In genomic region chr13:43498849-43499248, GRCm38 (mm10) we compare ENCODE assay signal across 9 mouse cellular contexts. TPM values are rescaled to one million over a fixed set of nuclear protein-coding genes. Genes with fewer than 3 reads are reported as not detected.
A peak's percentile ranks its signal among the peaks of the same experiment; 100 is the strongest.
DNase-seq lines count a peak whose midpoint lies in the region; ATAC-seq and TF ChIP-seq lines count a peak whose summit lies in the region.
"Had no signal": no experiment of that assay in that cellular context is flagged by ENCODE, and none has a peak within 500 bp of the region (broad histone marks: within the 10 kb centered on the region; RNA-seq: fewer than 3 reads in every experiment).

No protein-coding gene starts in this region.

- H3K4me1 ChIP-seq in lung, embryonic 14.5 days (ENCODE audit: insufficient read depth) = no peaks in the 10 kb centered on the region
- H3K4me1 ChIP-seq in intestine, postnatal 0 days (replicated peaks; ENCODE audit: control insufficient read depth, insufficient read depth, low read length) = peaks cover 5% of the 10 kb centered on the region; the same call in 1 of the 2 replicates
- peaks cover 9% of the 10 kb centered on the region; the same call in 1 of the 2 replicates for H3K4me1 ChIP-seq in intestine, embryonic 15.5 days (replicated peaks)

- no peaks in the 10 kb centered on the region for H3K9me3 ChIP-seq in lung, embryonic 14.5 days (ENCODE audit: low read depth, low read length)
- no peaks in the 10 kb centered on the region for H3K9me3 ChIP-seq in intestine, postnatal 0 days (ENCODE audit: control insufficient read depth)
- H3K9me3 ChIP-seq in intestine, embryonic 15.5 days = no peaks in the 10 kb centered on the region

- no peak for TF ChIP-seq CTCF in lung, embryonic 14.5 days (IDR thresholded peaks at IDR 0.05; ENCODE audit: low read depth)
- no peak for TF ChIP-seq CTCF in intestine, postnatal 0 days (IDR thresholded peaks at IDR 0.05; ENCODE audit: low read depth)

- peak; percentile 58 for ATAC-seq in frontal cortex, adult (ENCODE audit: low TSS enrichment)
- no peak for ATAC-seq in lung, embryonic 14.5 days (ENCODE audit: insufficient read depth)
- no peak for ATAC-seq in intestine, postnatal 0 days
- ATAC-seq in intestine, embryonic 15.5 days = no peak

- DNase-seq in frontal cortex, postnatal 25 days (ENCODE audit: low spot score in 2 of 2) = no peak
- peak; percentile 18 for DNase-seq in T-cell, adult 2 months (ENCODE audit: low spot score)
- peak; percentile 21 to 45 for DNase-seq in heart, postnatal 36 days
- peak; percentile 65 for DNase-seq in lung, embryonic 14.5 days
- DNase-seq in urinary bladder, postnatal 25 days (ENCODE audit: low spot score) = no peak

- no peaks in the 10 kb centered on the region for H3K27me3 ChIP-seq in lung, embryonic 14.5 days (ENCODE audit: insufficient read depth, low read length)
- H3K27me3 ChIP-seq in intestine, postnatal 0 days (replicated peaks; ENCODE audit: control insufficient read depth, insufficient read depth, low read length) = no peaks in the 10 kb centered on the region
- no peaks in the 10 kb centered on the region for H3K27me3 ChIP-seq in intestine, embryonic 15.5 days (replicated peaks)
- H3K27me3 ChIP-seq: embryonic facial prominence, embryonic 13.5 days had no signal

- H3K27ac ChIP-seq in lung, embryonic 14.5 days (ENCODE audit: low read depth) = no peak overlapping the region
- no peak overlapping the region for H3K27ac ChIP-seq in intestine, postnatal 0 days (ENCODE audit: low read depth, low read length)
- H3K27ac ChIP-seq in intestine, embryonic 15.5 days = no peak overlapping the region
- H3K27ac ChIP-seq: embryonic facial prominence, embryonic 13.5 days had no signal

- no peak overlapping the region for H3K4me3 ChIP-seq in lung, embryonic 14.5 days (ENCODE audit: low read depth, low read length)
- no peak overlapping the region for H3K4me3 ChIP-seq in intestine, postnatal 0 days (ENCODE audit: low read depth, low read length)
- no peak overlapping the region for H3K4me3 ChIP-seq in intestine, embryonic 15.5 days (replicated peaks)
- H3K4me3 ChIP-seq: embryonic facial prominence, embryonic 13.5 days had no signal

- intact Hi-C loops in heart, postnatal 36 days (cut with DNase I) = no loop called here

- H3K4me2 ChIP-seq in lung, embryonic 14.5 days = 0 out of 2 replicates have a peak overlapping the region, but pooled peaks have one; percentile 15
- H3K4me2 ChIP-seq in intestine, postnatal 0 days (replicated peaks; ENCODE audit: low read depth) = no peak overlapping the region
- no peak overlapping the region for H3K4me2 ChIP-seq in intestine, embryonic 15.5 days (replicated peaks)
- H3K4me2 ChIP-seq: embryonic facial prominence, embryonic 13.5 days had no signal

- no peaks in the 10 kb centered on the region for H3K36me3 ChIP-seq in lung, embryonic 14.5 days (ENCODE audit: insufficient read depth)
- no peaks in the 10 kb centered on the region for H3K36me3 ChIP-seq in intestine, postnatal 0 days (ENCODE audit: control insufficient read depth, insufficient read depth)
- no peaks in the 10 kb centered on the region for H3K36me3 ChIP-seq in intestine, embryonic 15.5 days
- H3K36me3 ChIP-seq: embryonic facial prominence, embryonic 13.5 days had no signal

- 33% methylated on average over 14 of the region's 14 CpGs for WGBS in lung, embryonic 14.5 days
- 68% methylated on average over 14 of the region's 14 CpGs for WGBS in intestine, postnatal 0 days
- WGBS in intestine, embryonic 15.5 days = 62% methylated on average over 14 of the region's 14 CpGs

- no peak overlapping the region for H3K9ac ChIP-seq in lung, embryonic 14.5 days
- H3K9ac ChIP-seq in intestine, postnatal 0 days (ENCODE audit: low read depth, low read length) = no peak overlapping the region
- no peak overlapping the region for H3K9ac ChIP-seq in intestine, embryonic 15.5 days
- H3K9ac ChIP-seq: embryonic facial prominence, embryonic 13.5 days had no signal

RNA-seq across cellular contexts. Expression of gene Ranbp9, which starts 17.8 kb away (rescaled TPM):
- 10 to 100 TPM; 43.0 to 48.3 TPM for total RNA-seq in heart, postnatal 36 days (2021)
- 11.9 and 14.5 TPM in 2 replicates for polyA plus RNA-seq in lung, embryonic 14.5 days (2014; fragmentation: Nextera tagmentation; extraction: Ambion mirVana)
- polyA plus RNA-seq in intestine, postnatal 0 days (2015; fragmentation: Nextera tagmentation; extraction: Ambion mirVana) = 6.9 and 7.2 TPM in 2 replicates
- polyA plus RNA-seq in intestine, embryonic 15.5 days (2015; fragmentation: Nextera tagmentation; extraction: Ambion mirVana) = 7.9 and 8.0 TPM in 2 replicates

Comparison
In these comparisons a context has a peak if more than half of its experiments do, and no peak if none do; other contexts are left out.
1. DNase-seq: peak in T-cell, adult 2 months (single experiment), heart, postnatal 36 days (2 of 2) and lung, embryonic 14.5 days (single experiment); none in frontal cortex, postnatal 25 days (0 of 2) and urinary bladder, postnatal 25 days (single experiment).